Mouse (Mus musculus): ENCODE results near the gene Uggt2.

DNA sequence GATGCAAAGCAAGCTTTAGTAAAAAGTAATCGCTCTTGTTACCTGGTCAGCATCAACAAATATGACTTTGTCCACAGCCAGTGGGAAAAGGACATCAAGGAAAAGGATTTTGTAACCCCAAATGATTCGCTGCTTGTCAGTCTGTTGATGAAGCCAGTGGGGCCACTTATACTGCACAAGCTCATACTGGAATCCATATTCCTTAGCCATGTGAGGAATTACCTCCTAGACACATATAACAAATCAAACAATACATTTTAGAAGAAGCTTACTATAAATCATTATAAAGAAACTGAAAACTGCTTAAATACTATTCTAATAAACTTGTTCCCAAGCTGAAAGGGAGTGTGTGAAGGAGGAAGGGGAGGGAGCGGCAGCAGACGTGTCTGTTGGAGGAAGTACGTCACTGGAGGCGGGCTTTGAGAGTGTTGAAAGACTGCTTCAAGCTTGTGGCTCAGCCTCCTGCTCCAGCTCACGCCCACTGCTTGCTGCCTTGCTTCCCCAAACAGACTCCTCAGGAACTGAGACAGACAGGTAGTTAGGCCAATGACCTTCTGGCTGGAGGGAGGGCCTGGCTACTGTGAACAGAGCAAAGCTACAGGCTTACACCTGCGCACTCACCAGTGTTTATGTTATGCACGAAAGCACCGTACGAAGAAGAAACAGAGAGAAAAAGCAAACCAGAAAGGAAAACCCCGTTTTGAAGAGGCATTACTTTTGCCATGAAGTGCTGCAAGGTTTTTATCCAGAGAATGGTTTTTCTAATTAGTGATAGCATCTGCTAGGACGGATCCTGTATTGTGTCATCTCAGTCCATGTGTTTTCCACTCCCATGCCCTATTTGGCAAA is 91.9 kb downstream of the Uggt2 start:
- TF ChIP-seq CTCF (IDR thresholded peaks at IDR 0.05): no peak
- TF ChIP-seq EP300 (IDR thresholded peaks at IDR 0.05): no peak
